In genomic region chr5:111776246-111776645, GRCm38 (mm10) we compare ENCODE assay signal across 28 mouse cellular contexts. TPM values are rescaled to one million over a fixed set of nuclear protein-coding genes. Genes with fewer than 3 reads are reported as not detected.
"Had no signal": no experiment of that assay in that cellular context is flagged by ENCODE, and none has a peak within 500 bp of the region (broad histone marks: within the 10 kb centered on the region; RNA-seq: fewer than 3 reads in every experiment).

No protein-coding gene starts in this region.

- DNase-seq: liver, postnatal 0 days; lung, adult 2 months; lung, postnatal 14 days; lung, postnatal 36 days; retina, postnatal 1 day; right cerebral cortex, adult 18-20 months; thymus, adult 18-20 months; thymus, postnatal 14 days; thymus, postnatal 36 days had no signal

- H3K27me3 ChIP-seq: liver, embryonic 15.5 days; lung, embryonic 15.5 days; midbrain, embryonic 15.5 days; neural tube, embryonic 13.5 days; neural tube, embryonic 15.5 days; stomach, embryonic 15.5 days had no signal

- H3K4me1 ChIP-seq: liver, embryonic 15.5 days; megakaryocyte, embryonic 14.5 days; stomach, embryonic 15.5 days had no signal

- H3K4me3 ChIP-seq: liver, embryonic 15.5 days; lung, embryonic 15.5 days; megakaryocyte, embryonic 14.5 days; midbrain, embryonic 13.5 days; midbrain, embryonic 15.5 days; neural tube, embryonic 13.5 days; neural tube, embryonic 15.5 days; stomach, embryonic 15.5 days had no signal

- H3K9me3 ChIP-seq: liver, embryonic 15.5 days; lung, embryonic 15.5 days; megakaryocyte, embryonic 14.5 days; midbrain, embryonic 13.5 days; midbrain, embryonic 15.5 days; neural tube, embryonic 13.5 days; neural tube, embryonic 15.5 days; stomach, embryonic 15.5 days had no signal

- ATAC-seq: liver, postnatal 0 days; lung, postnatal 0 days; midbrain, embryonic 13.5 days; midbrain, embryonic 15.5 days had no signal

- H3K36me3 ChIP-seq: liver, embryonic 15.5 days; lung, embryonic 15.5 days; midbrain, embryonic 13.5 days; midbrain, embryonic 15.5 days; neural tube, embryonic 13.5 days; neural tube, embryonic 15.5 days; stomach, embryonic 15.5 days had no signal

- H3K9ac ChIP-seq: liver, embryonic 15.5 days; liver, postnatal 0 days; lung, embryonic 15.5 days; midbrain, embryonic 13.5 days; midbrain, embryonic 15.5 days; neural tube, embryonic 13.5 days; neural tube, embryonic 15.5 days; stomach, embryonic 15.5 days had no signal

- H3K4me2 ChIP-seq: liver, embryonic 15.5 days; lung, embryonic 15.5 days; midbrain, embryonic 11.5 days; midbrain, embryonic 13.5 days; midbrain, embryonic 15.5 days; neural tube, embryonic 13.5 days; neural tube, embryonic 15.5 days; stomach, embryonic 15.5 days had no signal

- H3K27ac ChIP-seq: liver, embryonic 15.5 days; lung, embryonic 15.5 days; macrophage; midbrain, embryonic 13.5 days; midbrain, embryonic 15.5 days; neural tube, embryonic 13.5 days; neural tube, embryonic 15.5 days; stomach, embryonic 15.5 days; stomach, postnatal 0 days had no signal

RNA-seq across cellular contexts. Expression of gene Gm26897, which starts 42.5 kb away (rescaled TPM):
- total RNA-seq: megakaryocyte progenitor cell, adult 5-6 weeks; midbrain, postnatal 0 days; monocyte, adult 5-6 weeks had no signal
- polyA plus RNA-seq: liver, embryonic 15.5 days; liver, postnatal 0 days; lung, adult 2 months; lung, embryonic 15.5 days; lung, postnatal 0 days; macrophage; midbrain, embryonic 11.5 days; midbrain, embryonic 13.5 days; midbrain, embryonic 15.5 days; midbrain, postnatal 0 days; neural tube, embryonic 11.5 days; neural tube, embryonic 13.5 days; neural tube, embryonic 15.5 days; spleen, adult 2 months; stomach, embryonic 15.5 days; stomach, postnatal 0 days; testis, adult 2 months; thymus, postnatal 0 days had no signal
